Mouse (Mus musculus) Muller cell, postnatal 12 days (primary cell): ENCODE results near the gene Rpl7a.
"Not testable (repeated sequence)": the region's sequence is repeated elsewhere in the genome, so short reads cannot be mapped to it uniquely, and the experiment has no call there.

ENCODE experiments used
- DNase-seq: peaks from one replicate; pipeline ENCODE4 v3.0.0-alpha.2; 2015; ENCODE audit errors: inconsistent ontology term

The Rpl7a gene

GRCm38 (mm10) chr2:26910124-26910993, at the start of gene Rpl7a, which contains the start of gene Med22:
TSS of gene Rpl7a (plus strand) at chr2:26910764.
TSS of gene Med22 (minus strand) at chr2:26910677.
- peak; percentile 99 for DNase-seq

DNA sequence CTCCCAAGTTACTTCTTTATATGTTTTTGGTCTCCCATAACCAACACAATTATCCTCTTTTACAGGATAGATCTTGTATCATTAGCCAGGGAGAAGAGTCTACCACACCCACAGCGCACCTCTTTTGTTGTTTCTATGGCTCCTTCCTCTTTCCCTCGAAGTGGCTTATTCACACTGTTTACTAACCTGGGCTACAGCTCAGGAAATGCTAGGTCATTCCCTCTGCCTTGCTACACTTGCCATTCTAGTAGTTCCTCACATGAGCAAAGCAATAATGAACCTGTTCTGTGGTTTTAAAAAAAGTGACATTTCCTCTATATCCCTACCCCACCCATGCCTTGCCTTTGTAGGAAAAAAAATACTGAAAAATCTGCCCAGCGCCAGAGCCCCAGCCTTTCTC, 47.7 kb upstream of the Rpl7a start:
- DNase-seq, result no peak

DNA sequence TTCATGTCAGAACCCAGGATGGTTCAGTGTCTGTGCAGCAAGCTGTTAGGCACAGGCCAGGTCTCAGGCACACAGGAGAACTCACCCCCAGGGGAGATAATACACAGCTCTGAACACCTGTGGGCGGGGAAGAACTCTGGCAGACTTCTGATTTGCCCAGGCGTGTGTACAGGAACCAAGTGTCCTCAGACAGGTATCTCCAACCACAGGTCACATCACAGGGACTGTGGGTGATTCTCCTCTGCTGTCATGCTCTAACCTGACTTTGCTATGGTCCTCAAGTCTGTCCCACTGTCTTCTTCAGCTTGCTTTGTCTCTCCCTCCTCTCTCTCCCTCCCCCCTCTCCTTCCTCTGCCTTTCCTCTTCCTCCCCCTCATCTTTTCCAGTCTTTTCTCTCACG, 45.7 kb upstream of the Rpl7a start, which contains the start of gene Abo:
Gene Abo, minus strand, starts transcription at position 101 of the 400 bp plus-strand sequence.
- no peak for DNase-seq

- DNase-seq, result no peak
Measured at GRCm38 (mm10) chr2:26870666-26871065, 39.9 kb upstream of the Rpl7a start.

GRCm38 (mm10) chr2:26878571-26878970, 32.0 kb upstream of the Rpl7a start:
- DNase-seq, result no peak

GRCm38 (mm10) chr2:26885541-26885940, 25.0 kb upstream of the Rpl7a start:
- not testable (repeated sequence) for DNase-seq

DNA sequence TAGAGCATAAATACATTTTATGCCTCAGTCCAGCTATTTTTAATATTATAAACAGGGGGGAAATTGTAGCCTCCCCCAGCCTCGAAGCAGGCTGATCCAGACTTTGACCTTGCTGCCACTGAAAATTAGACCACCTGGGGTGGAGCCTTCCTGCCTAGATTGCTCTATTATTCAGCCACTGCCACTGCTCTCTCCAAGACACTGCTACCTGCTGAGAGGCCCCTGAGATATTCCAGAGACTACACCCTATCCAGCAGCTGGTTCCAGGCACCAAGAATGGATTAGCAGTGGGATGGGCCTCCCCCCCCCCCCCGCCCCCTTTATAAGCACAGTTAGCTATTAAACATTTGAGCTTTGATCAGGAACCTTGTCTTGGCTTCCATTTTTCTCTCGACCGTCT, 24.4 kb upstream of the Rpl7a start:
- DNase-seq, result not testable (repeated sequence)

DNA sequence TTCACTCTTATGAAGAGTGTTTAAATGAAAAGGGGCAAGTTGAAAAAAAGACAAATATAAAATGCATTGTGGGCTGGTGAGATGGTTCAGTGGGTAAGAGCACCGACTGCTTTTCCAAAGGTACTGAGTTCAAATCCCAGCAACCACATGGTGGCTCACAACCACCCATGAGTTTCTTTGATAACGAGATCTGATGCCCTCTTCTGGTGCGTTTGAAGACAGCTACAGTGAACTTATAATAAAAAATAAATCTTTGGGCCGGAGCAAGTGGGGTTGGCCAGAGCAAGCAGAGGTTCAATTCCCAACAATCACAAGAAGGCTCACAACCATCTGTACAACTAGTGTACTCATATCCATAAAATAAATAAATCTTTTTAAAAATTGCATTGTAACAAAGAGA, 14.7 kb upstream of the Rpl7a start:
- no peak for DNase-seq

DNA sequence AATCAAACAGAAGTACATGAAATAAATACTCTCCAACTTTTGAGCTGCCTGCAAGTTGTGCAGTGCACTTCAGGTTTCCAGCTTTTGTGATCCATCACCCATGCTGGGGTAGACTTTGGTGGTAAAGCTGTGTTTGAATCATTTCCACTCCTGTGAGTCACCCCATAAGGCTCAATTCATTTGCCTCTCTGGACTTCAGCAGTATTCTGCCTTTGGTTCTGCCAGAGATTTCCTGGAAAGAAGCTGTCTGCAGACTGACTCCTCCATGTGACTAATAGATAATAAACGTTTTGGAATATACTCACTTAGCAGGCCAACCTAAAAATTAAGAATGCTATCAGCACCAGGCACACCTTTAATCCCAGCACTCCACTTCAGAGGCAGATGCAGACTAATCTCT, 9.8 kb upstream of the Rpl7a start:
- no peak for DNase-seq

GRCm38 (mm10) chr2:26901834-26902400, 8.6 kb upstream of the Rpl7a start:
- no peak for DNase-seq

DNA sequence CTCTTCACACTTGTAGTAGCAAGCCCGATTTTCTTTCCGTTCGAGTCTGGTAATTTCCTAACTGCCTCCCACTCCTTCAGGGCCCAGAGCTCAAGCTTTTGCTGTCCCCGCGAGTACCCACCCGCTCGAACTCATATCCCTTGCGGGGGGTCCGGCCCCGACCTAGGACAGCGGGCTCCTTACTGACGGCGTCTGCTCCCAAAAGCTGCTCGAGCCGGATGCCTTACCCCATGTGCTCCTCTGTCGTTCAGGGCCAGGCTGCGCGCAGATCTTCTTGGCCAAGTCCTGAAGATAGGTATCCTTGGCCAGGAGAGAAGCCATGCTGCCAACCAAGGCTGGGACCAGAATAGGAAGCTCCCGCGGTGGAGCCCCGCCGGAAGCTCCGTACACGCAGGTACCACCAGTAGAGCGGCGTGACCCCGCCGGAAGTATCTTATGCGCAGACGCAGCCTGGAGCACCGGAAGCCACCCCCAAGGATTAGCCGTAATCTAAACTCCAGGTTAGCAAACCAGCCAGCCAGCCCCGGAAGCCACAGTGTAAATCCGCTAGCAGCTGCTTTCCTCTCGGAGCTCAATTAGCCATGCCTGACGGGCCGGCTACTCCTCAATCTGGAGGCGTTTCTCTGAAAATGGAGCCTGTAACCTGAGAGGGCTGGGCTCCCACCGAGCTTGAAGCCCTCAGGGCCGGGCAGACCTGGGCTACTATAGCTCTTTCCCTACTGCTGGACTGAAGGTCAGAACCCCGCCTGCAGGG, 7.9 kb upstream of the Rpl7a start, which contains the start of gene Surf6:
Gene Surf6, minus strand, starts transcription at position 413 of the 754 bp plus-strand sequence.
- DNase-seq, result peak; percentile 90

DNA sequence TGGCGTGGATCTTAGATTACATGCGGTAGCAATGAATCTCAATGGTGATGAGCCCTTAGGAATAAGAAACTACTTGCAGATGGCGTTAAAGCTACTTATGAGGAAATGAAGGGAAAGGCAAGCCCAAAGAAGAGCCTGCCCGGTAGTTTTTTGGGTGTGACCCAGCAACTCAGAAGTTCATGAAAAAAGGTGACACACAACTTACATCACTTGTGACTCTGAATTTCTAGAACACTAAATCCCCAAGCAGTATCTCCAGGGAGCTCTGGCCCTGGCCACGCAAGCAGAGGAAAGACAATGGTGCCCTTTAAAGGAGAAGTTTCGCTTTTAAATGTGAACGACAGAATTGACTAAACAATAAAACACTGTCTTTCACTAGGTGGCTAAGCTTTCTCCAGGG, 7.3 kb upstream of the Rpl7a start:
- DNase-seq, result no peak

DNA sequence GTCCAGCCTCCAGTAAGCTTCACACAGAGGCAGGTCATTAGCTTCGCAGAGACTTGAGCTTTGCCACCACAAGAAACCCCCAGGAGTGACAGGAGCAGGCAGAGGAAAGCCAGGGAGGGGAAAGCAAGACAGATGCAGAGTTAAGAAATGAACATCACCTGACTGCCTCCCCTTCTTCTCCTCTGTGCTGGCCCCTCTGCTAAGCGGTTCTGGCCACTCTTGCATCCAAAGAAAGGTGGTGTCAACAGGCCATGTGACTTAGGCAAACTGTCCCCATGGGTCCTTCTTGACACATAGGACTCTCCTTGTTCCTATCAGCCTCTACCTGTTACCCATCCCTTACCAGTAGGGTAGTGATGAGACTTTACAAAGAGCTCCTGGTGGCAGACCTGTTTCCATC, 4.6 kb upstream of the Rpl7a start:
- no peak for DNase-seq

GRCm38 (mm10) chr2:26906431-26906830, 4.1 kb upstream of the Rpl7a start:
- no peak for DNase-seq

GRCm38 (mm10) chr2:26907109-26907508, 3.5 kb upstream of the Rpl7a start:
- DNase-seq, result no peak

GRCm38 (mm10) chr2:26908710-26909386, 1.7 kb upstream of the Rpl7a start:
- no peak for DNase-seq

GRCm38 (mm10) chr2:26909387-26909784, 1.2 kb upstream of the Rpl7a start:
- no peak for DNase-seq

- no peak for DNase-seq
Measured at GRCm38 (mm10) chr2:26910994-26911765, 616 bp downstream of the Rpl7a start.

DNA sequence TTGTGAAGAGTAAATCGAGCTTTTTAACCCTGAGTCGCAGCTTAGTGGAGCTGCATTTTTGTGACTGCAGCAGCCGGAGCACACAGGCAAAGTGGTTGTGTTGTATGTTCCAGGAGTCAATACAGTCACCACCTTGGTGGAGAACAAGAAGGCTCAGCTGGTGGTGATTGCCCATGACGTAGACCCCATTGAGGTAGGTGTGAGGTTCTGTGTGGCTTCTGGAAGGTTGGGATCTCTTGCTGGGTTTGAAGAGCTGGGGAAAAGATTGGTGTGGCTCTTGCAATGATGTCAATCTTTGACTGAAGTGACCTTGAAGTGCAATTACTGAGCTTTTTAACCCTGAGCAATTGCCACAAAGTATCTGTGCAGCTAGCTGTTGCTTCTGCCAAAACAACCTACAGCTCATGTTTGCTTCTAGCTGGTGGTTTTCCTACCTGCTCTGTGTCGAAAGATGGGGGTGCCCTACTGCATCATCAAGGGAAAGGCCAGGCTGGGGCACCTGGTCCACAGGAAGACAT, 1.7 kb downstream of the Rpl7a start:
- no peak for DNase-seq

GRCm38 (mm10) chr2:26913416-26914147, 3.0 kb downstream of the Rpl7a start:
- no peak for DNase-seq
